Mouse (Mus musculus) CH12.LX (cell line): Measurements from ENCODE around the gene Stom. TPM values are rescaled to one million over a fixed set of nuclear protein-coding genes. Genes with fewer than 3 reads are reported as not detected.
A peak's percentile ranks its signal among the peaks of the same experiment; 100 is the strongest.

Experiments used
- DNase-seq: peaks from one replicate; pipeline ENCODE4 v3.0.0-alpha.2; 2013; ENCODE audit errors: extremely low read depth
- H3K27ac ChIP-seq: 2 replicates; pipeline ENCODE4 v1.5.1; 2012; ENCODE audit warnings: low read depth, mild to moderate bottlenecking, control low read depth, moderate library complexity; ENCODE audit not compliant: insufficient read depth
- H3K27me3 ChIP-seq: replicated peaks from 2 replicates; pipeline ENCODE3; 2012; ENCODE audit warnings: inconsistent platforms
- H3K36me3 ChIP-seq, 2 experiments: replicated peaks in 1 of 2; 2 replicates each; pipeline versions ENCODE3 to v1.6.1; 2012; ENCODE audit warnings: inconsistent platforms in 1 of 2, low read length in 1 of 2, mild to moderate bottlenecking in 1 of 2, mixed read lengths in 1 of 2, moderate library complexity in 1 of 2; ENCODE audit not compliant: control insufficient read depth in 1 of 2, insufficient read depth in 1 of 2
- H3K4me1 ChIP-seq, 2 experiments: 2 replicates each; pipeline ENCODE4 v1.6.1; 2012; ENCODE audit warnings: inconsistent platforms in 1 of 2, moderate library complexity in 1 of 2; ENCODE audit not compliant: insufficient read depth in 2 of 2, control insufficient read depth in 1 of 2
- H3K4me2 ChIP-seq: 2 replicates; pipeline ENCODE4 v1.6.1; 2012; ENCODE audit warnings: low read depth, mild to moderate bottlenecking, control low read depth; ENCODE audit not compliant: poor library complexity, insufficient read depth, severe bottlenecking
- H3K4me3 ChIP-seq, 3 experiments: fragments of 150-350 bp in 1 of 3; sonication (generic) in 1 of 3; replicated peaks in 1 of 3; 2 replicates each; pipeline versions ENCODE3 to v1.5.1; 2011 to 2012; ENCODE audit warnings: low read depth in 2 of 3, low read length in 2 of 3, mild to moderate bottlenecking in 2 of 3, moderate library complexity in 2 of 3, control low read depth in 1 of 3, improper control_type of control experiment in 1 of 3, inconsistent platforms in 1 of 3, mixed read lengths in 1 of 3; ENCODE audit not compliant: poor library complexity in 1 of 3
- H3K79me2 ChIP-seq: replicated peaks from 2 replicates; pipeline ENCODE4 v1.6.1; 2012; ENCODE audit warnings: mild to moderate bottlenecking, moderate library complexity; ENCODE audit not compliant: control insufficient read depth, poor library complexity, insufficient read depth, severe bottlenecking; ENCODE audit errors: extremely low read depth
- H3K9ac ChIP-seq: 2 replicates; pipeline ENCODE4 v1.6.1; 2012; ENCODE audit warnings: low read depth, mild to moderate bottlenecking, control low read depth, moderate library complexity; ENCODE audit not compliant: insufficient read depth
- H3K9me3 ChIP-seq: replicated peaks from 2 replicates; pipeline ENCODE3; 2012; ENCODE audit warnings: low read length, inconsistent platforms, mixed read lengths
- CHD2 ChIP-seq: IDR thresholded peaks from 2 replicates; pipeline ENCODE4 v1.6.1; 2011; ENCODE audit warnings: low read length, improper control_type of control experiment
- CTCF ChIP-seq, 2 experiments: IDR thresholded peaks in 1 of 2; conservative IDR thresholded peaks in 1 of 2; 2 replicates each; pipeline ENCODE4 v1.5.1; 2011 to 2012; ENCODE audit warnings: low read depth in 2 of 2, low read length in 2 of 2, improper control_type of control experiment in 1 of 2, inconsistent platforms in 1 of 2, mild to moderate bottlenecking in 1 of 2, moderate library complexity in 1 of 2
- E2F4 ChIP-seq: IDR thresholded peaks from 2 replicates; pipeline ENCODE4 v1.6.1; 2011; ENCODE audit warnings: low read depth, low read length, improper control_type of control experiment; ENCODE audit not compliant: insufficient replicate concordance
- HCFC1 ChIP-seq: IDR thresholded peaks from 2 replicates; pipeline ENCODE4 v1.6.1; 2012; ENCODE audit warnings: low read depth, mild to moderate bottlenecking, inconsistent platforms, low read length, improper control_type of control experiment
- IRF4 ChIP-seq: IDR thresholded peaks from 2 replicates; pipeline ENCODE4 v1.6.1; 2014; ENCODE audit warnings: low read depth, mild to moderate bottlenecking, inconsistent platforms, low read length, improper control_type of control experiment
- JUND ChIP-seq: conservative IDR thresholded peaks from 2 replicates; pipeline ENCODE4 v1.6.1; 2011; ENCODE audit warnings: low read depth, low read length, improper control_type of control experiment
- KAT2A ChIP-seq: IDR thresholded peaks from 2 replicates; pipeline ENCODE4 v1.6.1; 2012; ENCODE audit warnings: low read length, improper control_type of control experiment, inconsistent platforms; ENCODE audit not compliant: insufficient replicate concordance
- MAX ChIP-seq: IDR thresholded peaks from 2 replicates; pipeline ENCODE4 v1.6.1; 2011; ENCODE audit warnings: low read length, improper control_type of control experiment
- MXI1 ChIP-seq: IDR thresholded peaks from 2 replicates; pipeline ENCODE4 v1.6.1; 2011; ENCODE audit warnings: mild to moderate bottlenecking, low read depth, low read length, improper control_type of control experiment
- MYC ChIP-seq: IDR thresholded peaks from 2 replicates; pipeline ENCODE4 v1.6.1; 2011; ENCODE audit warnings: low read depth, mild to moderate bottlenecking, improper control_type of control experiment, low read length
- PAX5 ChIP-seq: IDR thresholded peaks from 2 replicates; pipeline ENCODE4 v1.6.1; 2012; ENCODE audit warnings: low read length, inconsistent platforms, mixed read lengths
- POLR2A ChIP-seq: IDR thresholded peaks from 2 replicates; pipeline ENCODE4 v1.6.1; 2011; ENCODE audit warnings: low read depth, mild to moderate bottlenecking, improper control_type of control experiment, low read length
- RAD21 ChIP-seq: IDR thresholded peaks from 2 replicates; pipeline ENCODE4 v1.6.1; 2011; ENCODE audit warnings: low read depth, mild to moderate bottlenecking, low read length, improper control_type of control experiment, moderate library complexity
- RCOR1 ChIP-seq: conservative IDR thresholded peaks from 2 replicates; pipeline ENCODE4 v1.6.1; 2012; ENCODE audit warnings: low read depth, mild to moderate bottlenecking, inconsistent platforms, low read length, improper control_type of control experiment
- SMC3 ChIP-seq: IDR thresholded peaks from 2 replicates; pipeline ENCODE4 v1.6.1; 2011; ENCODE audit warnings: low read depth, low read length, improper control_type of control experiment
- TCF12 ChIP-seq: IDR thresholded peaks from 2 replicates; pipeline ENCODE4 v1.6.1; 2014; ENCODE audit warnings: low read depth, mild to moderate bottlenecking, inconsistent platforms, low read length, improper control_type of control experiment
- UBTF ChIP-seq: IDR thresholded peaks from 2 replicates; pipeline ENCODE4 v1.6.1; 2012; ENCODE audit warnings: low read depth, mild to moderate bottlenecking, inconsistent platforms, low read length, improper control_type of control experiment, moderate library complexity
- USF1 ChIP-seq: IDR thresholded peaks from 2 replicates; pipeline ENCODE4 v1.6.1; 2014; ENCODE audit warnings: low read depth, mild to moderate bottlenecking, inconsistent platforms, low read length, improper control_type of control experiment
- USF2 ChIP-seq: conservative IDR thresholded peaks from 2 replicates; pipeline ENCODE4 v1.6.1; 2011; ENCODE audit warnings: low read depth, low read length, improper control_type of control experiment
- ZC3H11A ChIP-seq: IDR thresholded peaks from 2 replicates; pipeline ENCODE4 v1.6.1; 2012; ENCODE audit warnings: low read depth, mild to moderate bottlenecking, inconsistent platforms, low read length, improper control_type of control experiment
- ZNF384 ChIP-seq: IDR thresholded peaks from 2 replicates; pipeline ENCODE4 v1.6.1; 2012; ENCODE audit warnings: low read depth, low read length, improper control_type of control experiment, inconsistent platforms
- dilution Hi-C: fragments of 300-500 bp; cut with MboI; formaldehyde crosslinking; loops from 2 replicates; pipeline ENCODE4 v1.14.3; 2020; ENCODE audit warnings: low sequenced_read_pairs; ENCODE audit not compliant: extremely low pct_unique_long_range_greater_than_20kb, extremely low pct_ligation_motif_present
- in situ Hi-C: fragments of 300-500 bp; cut with MboI; formaldehyde crosslinking; loops from 3 replicates; pipeline ENCODE4 v1.14.3; 2019; ENCODE audit warnings: low sequenced_read_pairs, low pct_ligation_motif_present, low pct_unique_long_range_greater_than_20kb, mixed read lengths
- polyA plus RNA-seq: library from polyadenylated mRNA; unstranded; fragments of >175 nt; gene quantifications from 2 replicates; pipeline ENCODE4 v1.2.1, GENCODE M21; 2012; ENCODE audit warnings: low read depth; ENCODE audit not compliant: insufficient read length
- total RNA-seq, 2 experiments: library from RNA; depleted of rRNA; stranded (reverse); fragments of 300-350 nt in 1 of 2; fragments of >200 nt in 1 of 2; gene quantifications; 2 replicates each; pipeline ENCODE4 v1.2.3; 2012 to 2014

Stom gene
- total and polyA plus RNA-seq, 3 experiments = 4.3 to 6.3 (median 5.8) TPM

- TF ChIP-seq USF1 = no peak
- peak; percentile 76 for TF ChIP-seq SMC3
- no peak for TF ChIP-seq HCFC1
- TF ChIP-seq POLR2A = no peak
- TF ChIP-seq IRF4 = no peak
- TF ChIP-seq CTCF (conservative IDR thresholded peaks at IDR 0.05 in 1 of 2, IDR thresholded peaks at IDR 0.05 in 1 of 2; ENCODE audit: low read depth in 2 of 2, low read length in 2 of 2) = peak; percentile 63 to 86
- TF ChIP-seq JUND = no peak
- no peak for TF ChIP-seq RCOR1
- TF ChIP-seq MXI1 = no peak
- TF ChIP-seq MAX = no peak
- no peak for TF ChIP-seq TCF12
- peak; percentile 91 for TF ChIP-seq RAD21
- TF ChIP-seq, all 38 proteins: peak for 4
These were observed 36.2 kb upstream of the Stom start (continued) for GRCm38 (mm10) chr2:35373003-35373402.

DNA sequence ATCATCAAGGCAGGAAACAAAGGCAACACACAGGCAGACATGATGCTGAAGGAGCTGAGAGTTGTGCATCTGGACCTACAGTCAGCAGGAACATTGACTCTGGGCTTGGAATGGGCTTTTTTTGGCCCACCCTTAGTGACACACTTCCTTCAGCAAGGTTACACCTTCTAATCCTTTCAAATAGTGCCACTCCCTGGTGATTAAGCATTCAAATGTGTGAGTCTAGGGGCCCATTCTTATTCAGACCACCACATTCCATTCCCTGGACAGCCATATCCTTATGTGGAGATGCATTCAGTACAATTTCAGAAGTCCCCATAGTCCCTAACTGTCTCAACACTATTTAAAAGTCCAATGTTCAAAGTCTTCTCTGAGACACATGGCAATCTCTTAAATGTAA, 33.9 kb upstream of the Stom start:
- no peaks in the 10 kb centered on the region for H3K9me3 ChIP-seq
- TF ChIP-seq PAX5 (no peak), HCFC1 (no peak), ZNF384 (no peak), RAD21 (no peak), MYC (no peak), SMC3 (no peak), IRF4 (no peak), USF2 (no peak), KAT2A (no peak), RCOR1 (no peak), MAX (no peak), TCF12 (no peak), UBTF (no peak), ZC3H11A (no peak), E2F4 (no peak), CHD2 (no peak)
- dilution Hi-C loops (no loop called here), in situ Hi-C loops (loop anchor here (10.0 kb wide), 1 partner anchor 156 kb away; no protein-coding TSS in a partner anchor)
- H3K27me3 ChIP-seq = no peaks in the 10 kb centered on the region
- DNase-seq = no peak
- 0 out of 4 replicates have a peak, but pooled peaks cover 0 to 2% of the 10 kb centered on the region in 2 experiments for H3K4me1 ChIP-seq
- H3K9ac ChIP-seq = no peak overlapping the region
- no peaks in the 10 kb centered on the region for H3K36me3 ChIP-seq
- no peaks in the 10 kb centered on the region for H3K79me2 ChIP-seq
- H3K27ac ChIP-seq = no peak overlapping the region
- no peak overlapping the region for H3K4me3 ChIP-seq
- no peak overlapping the region for H3K4me2 ChIP-seq
